8 mouse cellular contexts compared by ENCODE assay signal in genomic region chr19:5056251-5056650, GRCm38 (mm10). TPM values are rescaled to one million over a fixed set of nuclear protein-coding genes. Genes with fewer than 3 reads are reported as not detected.
DNase-seq lines count a peak whose midpoint lies in the region; ATAC-seq and TF ChIP-seq lines count a peak whose summit lies in the region.

No protein-coding gene starts in this region.

- TF ChIP-seq POLR2A in thymus, adult 2 months (IDR thresholded peaks at IDR 0.05; ENCODE audit: control insufficient read depth, extremely low read depth, insufficient read depth, low read length, poor library complexity): no peak

- no peaks in the 10 kb centered on the region for H3K36me3 ChIP-seq in thymus, adult 2 months (ENCODE audit: control insufficient read depth, insufficient read depth, low read length)
- no peaks in the 10 kb centered on the region for H3K36me3 ChIP-seq in hindbrain, embryonic 13.5 days

- 0 out of 2 replicates have a peak overlapping the region, but pooled peaks have one; percentile 5 for H3K9ac ChIP-seq in hindbrain, embryonic 13.5 days

- intact Hi-C loops in left cerebral cortex, postnatal 14 days (cut with DNase I): loop anchor here (2.0 kb wide), 1 partner anchor 17 kb away; no protein-coding TSS in a partner anchor

- 24% methylated on average over 6 of the region's 6 CpGs for WGBS in thymus, adult 2 months
- 11% methylated on average over 6 of the region's 6 CpGs for whole genome bisulfite sequencing in hindbrain, embryonic 13.5 days

- no peak overlapping the region for H3K27ac ChIP-seq in thymus, adult 2 months (ENCODE audit: control insufficient read depth, insufficient read depth, low read length)
- H3K27ac ChIP-seq in hindbrain, embryonic 13.5 days: no peak overlapping the region

- TF ChIP-seq CTCF in thymus, adult 2 months (IDR thresholded peaks at IDR 0.05; ENCODE audit: borderline replicate concordance, control insufficient read depth, extremely low read depth, insufficient read depth, low read length, poor library complexity): peak; percentile 68; the same call in 1 of the 2 replicates

- DNase-seq in adrenal gland, postnatal 14 days: peak; percentile 38
- no peak for DNase-seq in adrenal gland, postnatal 36 days
- DNase-seq in thymus, adult 2 months: peak; percentile 41
- DNase-seq in thymus, postnatal 36 days: no peak
- DNase-seq in lung, postnatal 36 days: peak; percentile 50
- peak; percentile 42 for DNase-seq in thymus, postnatal 25 days
- no peak for DNase-seq in left cerebral cortex, postnatal 14 days (ENCODE audit: low spot score in 2 of 2)

- peak; percentile 38; the same call in 1 of the 2 replicates for ATAC-seq in hindbrain, embryonic 13.5 days (ENCODE audit: low FRiP score)

- peaks cover 13% of the 10 kb centered on the region for H3K4me1 ChIP-seq in thymus, adult 2 months (replicated peaks; ENCODE audit: control insufficient read depth, insufficient read depth, low read length)
- H3K4me1 ChIP-seq in hindbrain, embryonic 13.5 days (replicated peaks): peaks cover 28% of the 10 kb centered on the region

- H3K4me2 ChIP-seq in hindbrain, embryonic 13.5 days: no peak overlapping the region

- no peaks in the 10 kb centered on the region for H3K9me3 ChIP-seq in hindbrain, embryonic 13.5 days

- H3K27me3 ChIP-seq in thymus, adult 2 months (ENCODE audit: control insufficient read depth, insufficient read depth, low read length): no peaks in the 10 kb centered on the region; the same call in 1 of the 2 replicates
- peaks cover 50% of the 10 kb centered on the region for H3K27me3 ChIP-seq in hindbrain, embryonic 13.5 days

- H3K4me3 ChIP-seq in thymus, adult 2 months (ENCODE audit: control insufficient read depth, insufficient read depth, low read length): no peak overlapping the region
- H3K4me3 ChIP-seq in hindbrain, embryonic 13.5 days: no peak overlapping the region

RNA-seq across cellular contexts. Expression of gene Rin1, which starts 6.0 kb away (rescaled TPM):
- 3.0 and 3.9 TPM in 2 replicates for total RNA-seq in adrenal gland, postnatal 14 days (2021)
- total RNA-seq in adrenal gland, postnatal 36 days (2021): 1 to 10 TPM; 3.5 to 3.6 TPM
- polyA plus RNA-seq in thymus, adult 2 months (2012; rRNA removed): 7.1 and 8.8 TPM in 2 replicates
- 1.1 and 1.5 TPM in 2 replicates for polyA plus RNA-seq in hindbrain, embryonic 13.5 days (2015; fragmentation: Nextera tagmentation; extraction: Ambion mirVana)
- 10 to 100 TPM; 59.6 to 66.7 TPM for total RNA-seq in left cerebral cortex, postnatal 14 days (2021)

RNA-seq across cellular contexts. Expression of gene Cd248, which starts 11.6 kb away (rescaled TPM):
- 17.3 and 21.0 TPM in 2 replicates for total RNA-seq in adrenal gland, postnatal 14 days (2021)
- 10 to 100 TPM; 13.7 to 21.2 TPM for total RNA-seq in adrenal gland, postnatal 36 days (2021)
- 5.9 and 7.7 TPM in 2 replicates for polyA plus RNA-seq in thymus, adult 2 months (2012; rRNA removed)
- 19.1 and 20.4 TPM in 2 replicates for polyA plus RNA-seq in hindbrain, embryonic 13.5 days (2015; fragmentation: Nextera tagmentation; extraction: Ambion mirVana)
- 1 to 10 TPM; 9.0 to 9.4 TPM for total RNA-seq in left cerebral cortex, postnatal 14 days (2021)

RNA-seq across cellular contexts. Expression of gene Brms1, which starts 15.1 kb away (rescaled TPM):
- 23.9 and 26.3 TPM in 2 replicates for total RNA-seq in adrenal gland, postnatal 14 days (2021)
- total RNA-seq in adrenal gland, postnatal 36 days (2021): 10 to 100 TPM; 26.7 to 29.9 TPM
- polyA plus RNA-seq in thymus, adult 2 months (2012; rRNA removed): 54.2 and 61.4 TPM in 2 replicates
- polyA plus RNA-seq in hindbrain, embryonic 13.5 days (2015; fragmentation: Nextera tagmentation; extraction: Ambion mirVana): 46.0 and 48.2 TPM in 2 replicates
- total RNA-seq in left cerebral cortex, postnatal 14 days (2021): 10 to 100 TPM; 14.7 to 15.1 TPM

RNA-seq across cellular contexts. Expression of gene AC124502.3, which starts 17.6 kb away (rescaled TPM):
- 0.56 and 1.5 TPM in 2 replicates for total RNA-seq in adrenal gland, postnatal 14 days (2021)
- 1 to 10 TPM in 1 of 2 experiments, under 1 TPM in 1; 0.99 to 2.3 TPM for total RNA-seq in adrenal gland, postnatal 36 days (2021)
- 1.1 and 1.4 TPM in 2 replicates for polyA plus RNA-seq in thymus, adult 2 months (2012; rRNA removed)
- 3.9 and 5.9 TPM in 2 replicates for polyA plus RNA-seq in hindbrain, embryonic 13.5 days (2015; fragmentation: Nextera tagmentation; extraction: Ambion mirVana)
- 1 to 10 TPM; 4.8 to 6.2 TPM for total RNA-seq in left cerebral cortex, postnatal 14 days (2021)

RNA-seq across cellular contexts. Expression of gene B4gat1, which starts 17.6 kb away (rescaled TPM):
- total RNA-seq in adrenal gland, postnatal 14 days (2021): 28.2 and 29.4 TPM in 2 replicates
- total RNA-seq in adrenal gland, postnatal 36 days (2021): 10 to 100 TPM; 27.8 to 43.5 TPM
- polyA plus RNA-seq in thymus, adult 2 months (2012; rRNA removed): 23.8 and 25.1 TPM in 2 replicates
- polyA plus RNA-seq in hindbrain, embryonic 13.5 days (2015; fragmentation: Nextera tagmentation; extraction: Ambion mirVana): 61.2 and 66.0 TPM in 2 replicates
- 100 to 1,000 TPM; 148 to 151 TPM for total RNA-seq in left cerebral cortex, postnatal 14 days (2021)

Comparison
In these comparisons a context has a peak if more than half of its experiments do, and no peak if none do; other contexts are left out.
1. DNase-seq: peak in adrenal gland, postnatal 14 days (single experiment), thymus, adult 2 months (single experiment), lung, postnatal 36 days (single experiment) and thymus, postnatal 25 days (single experiment); none in adrenal gland, postnatal 36 days (0 of 2), thymus, postnatal 36 days (0 of 2) and left cerebral cortex, postnatal 14 days (0 of 2).
2. RNA of gene Rin1, which starts 6.0 kb away (total RNA-seq): 59.6 to 66.7 TPM in left cerebral cortex, postnatal 14 days; 3.5 to 3.6 TPM in adrenal gland, postnatal 36 days and 3.0 to 3.9 TPM in adrenal gland, postnatal 14 days; every median in the first group is over 10 times any median in the second.